Comparison of ENCODE assay signal across 7 mouse cellular contexts in the genomic region with DNA sequence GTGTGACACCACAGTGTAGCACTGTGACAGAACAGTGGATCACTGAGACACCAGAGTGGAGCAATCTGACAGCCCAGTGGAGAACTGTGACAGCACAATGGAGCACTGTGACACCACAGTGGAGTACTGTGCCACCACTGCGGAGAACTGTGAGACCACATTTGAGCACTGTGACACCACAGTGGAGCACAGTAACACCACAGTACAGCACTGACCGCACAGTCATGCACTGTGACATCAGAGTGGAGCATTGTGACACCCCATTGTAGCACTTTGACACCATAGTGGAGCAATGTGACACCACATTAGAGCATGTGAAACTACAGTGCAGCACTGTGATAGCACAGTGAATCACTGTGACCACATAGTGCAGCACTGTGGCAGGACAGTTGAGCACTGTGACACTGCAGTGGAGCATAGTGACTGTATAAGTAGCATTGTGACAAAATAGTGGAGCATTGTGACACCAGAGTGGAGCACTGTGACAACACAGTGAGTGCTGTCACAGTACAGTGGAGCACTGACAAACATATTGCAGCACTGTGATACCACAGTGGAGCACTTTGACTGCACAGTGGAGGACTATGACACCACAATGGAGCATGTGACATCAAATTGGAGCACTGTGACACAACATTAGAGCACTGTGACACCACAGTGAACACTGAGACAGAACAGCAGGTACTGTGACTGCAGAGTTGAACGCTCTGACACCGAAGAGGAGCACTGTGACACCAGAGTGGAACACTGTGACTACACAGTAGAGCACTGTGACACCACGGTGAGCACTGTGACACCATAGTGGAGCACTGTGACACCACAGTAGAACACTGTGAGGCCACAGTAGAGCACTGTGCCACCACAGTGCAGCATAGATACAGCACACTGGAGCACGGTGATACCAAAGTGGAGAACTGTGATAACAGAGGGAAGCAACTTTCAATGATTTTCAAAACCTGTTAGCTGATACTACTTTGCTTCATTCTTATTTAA.
DNase-seq lines count a peak whose midpoint lies in the region.

No protein-coding gene starts in this region.

- peak; percentile 4 for DNase-seq in kidney, postnatal 10 days
- DNase-seq in kidney, adult 8-10 months, result no peak
- peak; percentile 0 for DNase-seq in embryo, embryonic 10.5 days (ENCODE audit: low spot score)
- DNase-seq in induced T-regulatory cell, adult 2 months (ENCODE audit: low read depth), result peak; percentile 3
- DNase-seq in skeletal muscle tissue, adult 2 months (ENCODE audit: low read depth, low spot score), result peak; percentile 10
- DNase-seq in adrenal gland, adult 2 months, result no peak
- DNase-seq in layer of hippocampus, postnatal 36 days, result no peak

Comparison
In these comparisons a context has a peak if more than half of its experiments do, and no peak if none do; other contexts are left out.
1. DNase-seq: peak in kidney, postnatal 10 days (single experiment), embryo, embryonic 10.5 days (single experiment), induced T-regulatory cell, adult 2 months (single experiment) and skeletal muscle tissue, adult 2 months (single experiment); none in kidney, adult 8-10 months (0 of 2), adrenal gland, adult 2 months (single experiment) and layer of hippocampus, postnatal 36 days (0 of 2).